Mouse (Mus musculus): ENCODE results near the gene Arfgap1.

DNA sequence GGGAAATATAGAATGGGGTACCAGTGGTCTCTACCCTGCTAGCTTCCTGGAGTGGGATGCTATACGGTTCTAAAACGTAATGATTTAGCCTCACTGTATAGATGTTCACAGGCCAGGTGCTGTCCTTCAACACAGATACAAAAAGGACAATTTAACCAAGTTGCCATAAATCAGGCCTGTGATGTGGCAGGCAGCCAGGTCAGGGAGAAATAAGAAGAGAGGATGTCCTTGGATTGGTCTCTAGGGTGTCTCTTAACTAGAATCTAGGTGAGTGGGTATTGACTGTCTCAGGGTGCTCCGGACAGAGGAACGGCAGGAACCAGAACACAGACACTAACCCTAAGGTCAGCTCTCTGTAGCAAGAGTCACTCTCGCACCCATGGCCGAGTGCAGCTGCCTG is 44.3 kb upstream of the Arfgap1 start:
- no peak for TF ChIP-seq CTCF (IDR thresholded peaks at IDR 0.05; ENCODE audit: borderline replicate concordance, extremely low read depth, insufficient read depth, insufficient read length)
- TF ChIP-seq POLR2A (IDR thresholded peaks at IDR 0.05; ENCODE audit: borderline replicate concordance, extremely low read depth, insufficient read depth, insufficient read length, poor library complexity, severe bottlenecking) = no peak
